Mouse (Mus musculus): ENCODE data around the gene Olfr212. TPM values are rescaled to one million over a fixed set of nuclear protein-coding genes. Genes with fewer than 3 reads are reported as not detected.
"Not testable (repeated sequence)": the region's sequence is repeated elsewhere in the genome, so short reads cannot be mapped to it uniquely, and the experiment has no call there.

Olfr212 gene
- not detected in 2 replicates for total RNA-seq (2012; rRNA removed)
- polyA plus RNA-seq (2012; ENCODE audit: insufficient read depth in 1 of 2, insufficient read length in 2 of 2, low read depth in 1 of 2, low replicate concordance in 2 of 2, missing spikeins in 1 of 2): under 1 TPM in 1 of 2 experiments, not detected in 1; 0.03 TPM

GRCm38 (mm10) chr6:116506302-116507003, at the start of gene Olfr212:
TSS of gene Olfr212 (plus strand) at chr6:116506516.
- not testable (repeated sequence) for H3K27ac ChIP-seq (ENCODE audit: control insufficient read depth, low read depth, low read length); H3K9ac ChIP-seq (ENCODE audit: control insufficient read depth, low read depth, low read length, poor library complexity, severe bottlenecking); H3K36me3 ChIP-seq (ENCODE audit: control insufficient read depth in 1 of 2, insufficient read depth in 2 of 2, low read length in 2 of 2); H3K27me3 ChIP-seq (ENCODE audit: control insufficient read depth in 1 of 2, insufficient read depth in 2 of 2, low read length in 2 of 2); H3K9me3 ChIP-seq (replicated peaks; ENCODE audit: insufficient read depth, low read length); H3K4me3 ChIP-seq (ENCODE audit: control insufficient read depth in 1 of 2, insufficient read depth in 1 of 2, low read depth in 2 of 2, low read length in 2 of 2); DNase-seq (ENCODE audit: low read depth, low spot score); H3K4me1 ChIP-seq (ENCODE audit: control insufficient read depth in 1 of 2, insufficient read depth in 2 of 2, low read length in 2 of 2); H3K79me2 ChIP-seq (ENCODE audit: control insufficient read depth, insufficient read depth, low read length, poor library complexity)

GRCm38 (mm10) chr6:116458728-116459127, 47.6 kb upstream of the Olfr212 start:
- H3K79me2 ChIP-seq (ENCODE audit: control insufficient read depth, insufficient read depth, low read length, poor library complexity): no peaks in the 10 kb centered on the region
- H3K9ac ChIP-seq (ENCODE audit: control insufficient read depth, low read depth, low read length, poor library complexity, severe bottlenecking): no peak overlapping the region
- H3K27ac ChIP-seq (ENCODE audit: control insufficient read depth, low read depth, low read length): peak overlapping the region; percentile 70
- TF ChIP-seq MXI1 (IDR thresholded peaks at IDR 0.05; ENCODE audit: low read depth, low read length) (no peak), MAZ (IDR thresholded peaks at IDR 0.05; ENCODE audit: low read depth, low read length) (no peak), ZNF384 (IDR thresholded peaks at IDR 0.05; ENCODE audit: low read depth, low read length) (0 out of 2 replicates have a peak, but pooled peaks have one; percentile 41), USF2 (IDR thresholded peaks at IDR 0.05; ENCODE audit: borderline replicate concordance in 1 of 2, insufficient read depth in 1 of 2, low read depth in 1 of 2, low read length in 2 of 2) (no peak), RCOR1 (IDR thresholded peaks at IDR 0.05; ENCODE audit: low read depth, low read length) (peak; percentile 31; the same call in 1 of the 2 replicates), BHLHE40 (IDR thresholded peaks at IDR 0.05; ENCODE audit: borderline replicate concordance, low read depth, low read length) (no peak), RAD21 (IDR thresholded peaks at IDR 0.05; ENCODE audit: low read depth, low read length) (no peak), SIN3A (IDR thresholded peaks at IDR 0.05; ENCODE audit: low read length) (0 out of 2 replicates have a peak, but pooled peaks have one; percentile 28), USF1 (IDR thresholded peaks at IDR 0.05; ENCODE audit: low read depth, low read length) (no peak), MAX (IDR thresholded peaks at IDR 0.05; ENCODE audit: low read length) (no peak), ZKSCAN1 (IDR thresholded peaks at IDR 0.05; ENCODE audit: low read depth, low read length) (no peak), MAFK (IDR thresholded peaks at IDR 0.05; ENCODE audit: borderline replicate concordance, low read depth, low read length) (no peak), CHD2 (IDR thresholded peaks at IDR 0.05; ENCODE audit: low read length) (no peak), GATA1 (IDR thresholded peaks at IDR 0.05; ENCODE audit: low read depth, low read length) (peak; percentile 74), EP300 (IDR thresholded peaks at IDR 0.05; ENCODE audit: low read depth in 1 of 2, low read length in 2 of 2) (peak; percentile 82 to 89), TAL1 (IDR thresholded peaks at IDR 0.05; ENCODE audit: low read length) (peak; percentile 91), CTCF (IDR thresholded peaks at IDR 0.05 in 2 of 3, conservative IDR thresholded peaks at IDR 0.05 in 1 of 3; ENCODE audit: control insufficient read depth in 1 of 3, insufficient read depth in 1 of 3, low read depth in 2 of 3, low read length in 3 of 3, poor library complexity in 1 of 3, severe bottlenecking in 1 of 3) (no peak), MYC (IDR thresholded peaks at IDR 0.05; ENCODE audit: low read depth, low read length) (0 out of 2 replicates have a peak, but pooled peaks have one; percentile 26), ETS1 (IDR thresholded peaks at IDR 0.05; ENCODE audit: low read depth, low read length) (peak; percentile 58; the same call in 1 of the 2 replicates), ELF1 (IDR thresholded peaks at IDR 0.05; ENCODE audit: low read depth, low read length) (0 out of 2 replicates have a peak, but pooled peaks have one; percentile 25), TCF12 (IDR thresholded peaks at IDR 0.05; ENCODE audit: low read depth, low read length) (peak; percentile 85)
- H3K27me3 ChIP-seq (ENCODE audit: control insufficient read depth in 1 of 2, insufficient read depth in 2 of 2, low read length in 2 of 2): no peaks in the 10 kb centered on the region
- peaks cover 0 to 40% of the 10 kb centered on the region in 2 experiments; a peak in 2 of 4 replicates for H3K36me3 ChIP-seq (ENCODE audit: control insufficient read depth in 1 of 2, insufficient read depth in 2 of 2, low read length in 2 of 2)
- peak; percentile 62 for DNase-seq (ENCODE audit: low read depth, low spot score)
- no peak overlapping the region for H3K4me3 ChIP-seq (ENCODE audit: control insufficient read depth in 1 of 2, insufficient read depth in 1 of 2, low read depth in 2 of 2, low read length in 2 of 2)
- H3K9me3 ChIP-seq (replicated peaks; ENCODE audit: insufficient read depth, low read length): no peaks in the 10 kb centered on the region
- H3K4me1 ChIP-seq (ENCODE audit: control insufficient read depth in 1 of 2, insufficient read depth in 2 of 2, low read length in 2 of 2): peaks cover 34 to 48% of the 10 kb centered on the region in 2 experiments
